In genomic region chr7:100150626-100151025, GRCm38 (mm10) we compare ENCODE assay signal across 30 mouse cellular contexts. TPM values are rescaled to one million over a fixed set of nuclear protein-coding genes. Genes with fewer than 3 reads are reported as not detected.
DNase-seq lines count a peak whose midpoint lies in the region; ATAC-seq lines count a peak whose summit lies in the region.
"Had no signal": no experiment of that assay in that cellular context is flagged by ENCODE, and none has a peak within 500 bp of the region (broad histone marks: within the 10 kb centered on the region; RNA-seq: fewer than 3 reads in every experiment).

No protein-coding gene starts in this region.

- peak; percentile 6 for DNase-seq in embryonic facial prominence, embryonic 14.5 days (ENCODE audit: low spot score)
- DNase-seq in embryonic facial prominence, embryonic 10.5 days (ENCODE audit: low spot score): no peak
- DNase-seq in kidney, postnatal 10 days: peak; percentile 25
- DNase-seq in kidney, adult 18-20 months: no peak
- DNase-seq in adrenal gland, postnatal 10 days: peak; percentile 7
- peak; percentile 34 to 42 for DNase-seq in adrenal gland, postnatal 36 days
- DNase-seq in left cerebral cortex, adult 18-20 months (ENCODE audit: low spot score in 2 of 2): no peak
- DNase-seq: cerebellum, adult 2 months; cerebellum, postnatal 25 days; gastrocnemius, postnatal 25 days; heart, postnatal 4 days; layer of hippocampus, postnatal 36 days; lung, postnatal 36 days; right cerebral cortex, adult 18-20 months; spleen, adult 18-20 months; thymus, adult 2 months; thymus, postnatal 36 days had no signal

- H3K4me1 ChIP-seq in embryonic facial prominence, embryonic 14.5 days (ENCODE audit: control insufficient read depth, insufficient read depth, low read length): no peaks in the 10 kb centered on the region
- peaks cover 8% of the 10 kb centered on the region; the same call in 1 of the 2 replicates for H3K4me1 ChIP-seq in embryonic facial prominence, embryonic 10.5 days
- H3K4me1 ChIP-seq: forebrain, embryonic 15.5 days; hindbrain, embryonic 13.5 days; limb, embryonic 15.5 days; midbrain, embryonic 12.5 days; neural tube, embryonic 12.5 days had no signal

- H3K27me3 ChIP-seq in embryonic facial prominence, embryonic 14.5 days (replicated peaks; ENCODE audit: control insufficient read depth, insufficient read depth, low read length): no peaks in the 10 kb centered on the region
- no peaks in the 10 kb centered on the region for H3K27me3 ChIP-seq in embryonic facial prominence, embryonic 10.5 days (replicated peaks; ENCODE audit: low read depth, poor library complexity, severe bottlenecking)
- H3K27me3 ChIP-seq: forebrain, embryonic 15.5 days; hindbrain, embryonic 13.5 days; limb, embryonic 15.5 days; midbrain, embryonic 12.5 days; neural tube, embryonic 12.5 days; Patski had no signal

- no peak overlapping the region for H3K27ac ChIP-seq in embryonic facial prominence, embryonic 14.5 days (replicated peaks; ENCODE audit: low read depth, low read length)
- H3K27ac ChIP-seq in embryonic facial prominence, embryonic 10.5 days (replicated peaks): no peak overlapping the region
- H3K27ac ChIP-seq: embryonic facial prominence, embryonic 12.5 days; forebrain, embryonic 10.5 days; forebrain, embryonic 15.5 days; hindbrain, embryonic 13.5 days; limb, embryonic 10.5 days; limb, embryonic 15.5 days; midbrain, embryonic 12.5 days; neural tube, embryonic 12.5 days had no signal

- no peak overlapping the region for H3K9ac ChIP-seq in embryonic facial prominence, embryonic 14.5 days (ENCODE audit: low read depth, low read length)
- H3K9ac ChIP-seq: embryonic facial prominence, embryonic 12.5 days; forebrain, embryonic 15.5 days; hindbrain, embryonic 13.5 days; limb, embryonic 15.5 days; midbrain, embryonic 12.5 days; neural tube, embryonic 12.5 days had no signal

- H3K9me3 ChIP-seq in embryonic facial prominence, embryonic 14.5 days (ENCODE audit: control insufficient read depth, low read length): no peaks in the 10 kb centered on the region
- no peaks in the 10 kb centered on the region for H3K9me3 ChIP-seq in embryonic facial prominence, embryonic 10.5 days
- H3K9me3 ChIP-seq: embryonic facial prominence, embryonic 12.5 days; forebrain, embryonic 10.5 days; forebrain, embryonic 15.5 days; hindbrain, embryonic 13.5 days; limb, embryonic 10.5 days; limb, embryonic 15.5 days; midbrain, embryonic 12.5 days; neural tube, embryonic 12.5 days had no signal

- 74% methylated on average over 11 of the region's 11 CpGs for WGBS in embryonic facial prominence, embryonic 14.5 days
- 85% methylated on average over 11 of the region's 11 CpGs for WGBS in embryonic facial prominence, embryonic 10.5 days

- no peak overlapping the region for H3K4me3 ChIP-seq in embryonic facial prominence, embryonic 14.5 days (ENCODE audit: low read depth, low read length)
- H3K4me3 ChIP-seq in embryonic facial prominence, embryonic 10.5 days: no peak overlapping the region
- H3K4me3 ChIP-seq: embryonic facial prominence, embryonic 12.5 days; forebrain, embryonic 10.5 days; forebrain, embryonic 15.5 days; hindbrain, embryonic 13.5 days; limb, embryonic 10.5 days; limb, embryonic 15.5 days; midbrain, embryonic 12.5 days; myocyte; neural tube, embryonic 12.5 days had no signal

- H3K4me2 ChIP-seq in embryonic facial prominence, embryonic 14.5 days (ENCODE audit: low read depth, low read length): no peak overlapping the region
- H3K4me2 ChIP-seq: embryonic facial prominence, embryonic 12.5 days; forebrain, embryonic 15.5 days; heart, embryonic 11.5 days; hindbrain, embryonic 13.5 days; limb, embryonic 15.5 days; midbrain, embryonic 12.5 days; neural tube, embryonic 12.5 days had no signal

- no peak for ATAC-seq in embryonic facial prominence, embryonic 14.5 days (ENCODE audit: low read depth)
- ATAC-seq: forebrain, embryonic 15.5 days; Patski had no signal

- no peaks in the 10 kb centered on the region for H3K36me3 ChIP-seq in embryonic facial prominence, embryonic 14.5 days (ENCODE audit: control insufficient read depth, insufficient read depth, low read length)
- H3K36me3 ChIP-seq in embryonic facial prominence, embryonic 10.5 days (replicated peaks): no peaks in the 10 kb centered on the region
- H3K36me3 ChIP-seq: embryonic facial prominence, embryonic 12.5 days; forebrain, embryonic 10.5 days; forebrain, embryonic 15.5 days; hindbrain, embryonic 13.5 days; limb, embryonic 10.5 days; limb, embryonic 15.5 days; midbrain, embryonic 12.5 days; neural tube, embryonic 12.5 days had no signal

RNA-seq across cellular contexts. Expression of gene Lipt2, which starts 8.5 kb away (rescaled TPM):
- 21.0 and 27.1 TPM in 2 replicates for polyA plus RNA-seq in embryonic facial prominence, embryonic 14.5 days (2014; fragmentation: Nextera tagmentation; extraction: Ambion mirVana)
- 27.0 and 28.3 TPM in 2 replicates for polyA plus RNA-seq in embryonic facial prominence, embryonic 10.5 days (2016; fragmentation: Nextera tagmentation; extraction: Ambion mirVana)
- total RNA-seq in adrenal gland, postnatal 10 days (2021): 1 to 10 TPM; 7.5 TPM
- 1 to 10 TPM; 3.8 to 5.3 TPM for total RNA-seq in adrenal gland, postnatal 36 days (2021)
- 1 to 10 TPM; 4.7 to 5.4 TPM for total RNA-seq in left cerebral cortex, adult 18-20 months (2021)

RNA-seq across cellular contexts. Expression of gene Kcne3, which starts 25.7 kb away (rescaled TPM):
- polyA plus RNA-seq in embryonic facial prominence, embryonic 14.5 days (2014; fragmentation: Nextera tagmentation; extraction: Ambion mirVana): 12.4 and 13.3 TPM in 2 replicates
- 17.0 and 19.7 TPM in 2 replicates for polyA plus RNA-seq in embryonic facial prominence, embryonic 10.5 days (2016; fragmentation: Nextera tagmentation; extraction: Ambion mirVana)
- 1 to 10 TPM; 1.1 to 2.2 TPM for total RNA-seq in adrenal gland, postnatal 10 days (2021)
- 1 to 10 TPM in 1 of 2 experiments, under 1 TPM in 1; 0.99 to 1.5 TPM for total RNA-seq in adrenal gland, postnatal 36 days (2021)
- under 1 TPM in 1 of 2 experiments, not detected in 1; 0.37 TPM for total RNA-seq in left cerebral cortex, adult 18-20 months (2021)
- total RNA-seq: layer of hippocampus, postnatal 36 days; left cerebral cortex, postnatal 10 days; midbrain, postnatal 0 days had no signal
- polyA plus RNA-seq: cerebellum, adult 2 months; myocyte; Patski had no signal

RNA-seq across cellular contexts. Expression of gene Pold3, which starts 29.3 kb away (rescaled TPM):
- 46.1 and 50.6 TPM in 2 replicates for polyA plus RNA-seq in embryonic facial prominence, embryonic 14.5 days (2014; fragmentation: Nextera tagmentation; extraction: Ambion mirVana)
- polyA plus RNA-seq in embryonic facial prominence, embryonic 10.5 days (2016; fragmentation: Nextera tagmentation; extraction: Ambion mirVana): 103 and 106 TPM in 2 replicates
- total RNA-seq in adrenal gland, postnatal 10 days (2021): 10 to 100 TPM; 21.7 to 33.0 TPM
- total RNA-seq in adrenal gland, postnatal 36 days (2021): 10 to 100 TPM; 21.5 to 22.3 TPM
- total RNA-seq in left cerebral cortex, adult 18-20 months (2021): 10 to 100 TPM; 33.4 to 38.0 TPM

Comparison
In these comparisons a context has a peak if more than half of its experiments do, and no peak if none do; other contexts are left out.
1. DNase-seq: peak in embryonic facial prominence, embryonic 14.5 days (single experiment), kidney, postnatal 10 days (single experiment), adrenal gland, postnatal 10 days (single experiment) and adrenal gland, postnatal 36 days (2 of 2); none in embryonic facial prominence, embryonic 10.5 days (single experiment), kidney, adult 18-20 months (single experiment) and left cerebral cortex, adult 18-20 months (0 of 2).